Mouse (Mus musculus): Measurements from ENCODE around the gene Anln. TPM values are rescaled to one million over a fixed set of nuclear protein-coding genes. Genes with fewer than 3 reads are reported as not detected.
A peak's percentile ranks its signal among the peaks of the same experiment; 100 is the strongest.
"Not testable (repeated sequence)": the region's sequence is repeated elsewhere in the genome, so short reads cannot be mapped to it uniquely, and the experiment has no call there.

Anln gene
- total RNA-seq, 2 experiments from 2014 or later, result 576 to 582 TPM

DNA sequence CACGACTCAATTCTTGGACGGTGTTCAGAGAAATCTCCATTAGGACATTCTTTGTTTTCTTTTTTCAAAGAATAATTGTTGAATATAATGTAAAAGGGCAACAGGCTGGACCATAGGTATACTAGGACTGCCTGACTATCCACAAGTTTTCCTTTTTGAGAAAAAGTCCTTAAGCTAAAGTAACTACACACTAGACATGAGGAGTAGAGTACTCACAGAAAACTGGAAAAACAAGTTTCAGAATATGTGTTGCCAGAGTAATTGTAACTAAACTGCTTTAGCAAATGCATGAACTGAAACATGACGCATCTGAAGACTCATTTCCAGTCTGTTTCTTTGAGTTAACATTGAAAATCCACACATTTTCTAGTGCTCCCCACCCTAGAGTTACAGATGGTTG is 16.4 kb upstream of the Anln start:
- ATAC-seq (replicated peaks; ENCODE audit: low FRiP score, poor library complexity, severe bottlenecking), result no peak

DNA sequence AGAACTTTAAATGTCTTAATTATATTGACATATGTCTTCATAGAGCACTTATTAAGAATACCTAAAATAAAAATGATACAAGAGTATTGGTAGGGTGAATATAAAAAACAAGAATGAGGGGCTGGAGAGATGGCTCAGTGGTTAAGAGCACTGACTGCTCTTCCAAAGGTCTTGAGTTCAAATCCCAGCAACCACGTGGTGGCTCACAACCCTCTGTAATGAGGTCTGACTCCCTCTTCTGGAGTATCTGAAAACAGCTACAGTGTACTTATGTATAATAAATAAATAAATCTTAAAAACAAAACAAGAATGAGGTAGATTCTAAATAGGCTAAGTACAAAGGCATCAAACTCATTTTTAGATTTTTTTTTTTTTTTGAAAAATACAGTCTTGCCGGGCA is 14.5 kb upstream of the Anln start:
- not testable (repeated sequence) for ATAC-seq (replicated peaks; ENCODE audit: low FRiP score, poor library complexity, severe bottlenecking)

DNA sequence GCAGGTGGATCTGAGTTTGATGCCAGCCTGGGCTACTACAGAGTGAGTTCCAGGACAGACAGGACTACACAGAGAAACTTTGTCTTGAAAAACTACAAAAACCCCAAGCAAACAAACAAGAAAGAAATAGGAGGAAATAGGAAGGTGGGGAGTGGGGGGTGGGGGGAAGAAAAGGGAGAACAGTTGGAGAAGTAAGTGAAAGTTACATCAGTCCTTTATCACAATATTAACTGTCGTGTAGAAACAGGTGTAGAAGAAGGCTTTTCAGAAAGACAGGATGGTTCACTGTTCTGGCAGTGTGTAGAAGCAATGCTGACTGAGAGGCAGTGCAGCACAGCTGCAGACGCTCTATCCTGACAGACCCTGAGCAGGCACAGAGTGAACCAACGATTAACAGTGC is 14.0 kb upstream of the Anln start:
- ATAC-seq (replicated peaks; ENCODE audit: low FRiP score, poor library complexity, severe bottlenecking), result no peak

- ATAC-seq (replicated peaks; ENCODE audit: low FRiP score, poor library complexity, severe bottlenecking), result no peak
These were observed 13.0 kb upstream of the Anln start for GRCm38 (mm10) chr9:22402001-22402400.

GRCm38 (mm10) chr9:22399021-22399420 is 10.0 kb upstream of the Anln start:
- no peak for ATAC-seq (replicated peaks; ENCODE audit: low FRiP score, poor library complexity, severe bottlenecking)

- no peak for ATAC-seq (replicated peaks; ENCODE audit: low FRiP score, poor library complexity, severe bottlenecking)
These were observed 5.7 kb upstream of the Anln start for GRCm38 (mm10) chr9:22394725-22395124.

DNA sequence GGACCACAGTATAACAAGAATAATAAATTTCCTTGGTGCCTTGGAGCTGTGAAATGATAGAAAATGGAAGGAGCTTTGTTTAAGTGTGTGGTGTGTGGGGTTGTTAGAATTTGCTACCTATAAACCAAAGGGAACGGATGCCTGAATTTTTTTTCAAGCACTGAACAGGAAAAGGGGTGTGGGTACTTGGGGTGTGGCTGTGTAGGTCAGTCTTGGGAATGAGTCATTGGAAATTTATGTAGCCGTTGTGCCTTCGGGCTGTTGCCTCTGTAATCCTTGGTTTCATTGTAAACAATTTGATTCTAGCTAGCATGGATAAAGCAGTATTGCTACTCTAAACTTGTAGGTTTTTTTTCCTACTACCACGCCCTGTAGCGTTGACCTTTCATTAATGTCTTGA is 1.4 kb upstream of the Anln start:
- ATAC-seq (replicated peaks; ENCODE audit: low FRiP score, poor library complexity, severe bottlenecking), result no peak

DNA sequence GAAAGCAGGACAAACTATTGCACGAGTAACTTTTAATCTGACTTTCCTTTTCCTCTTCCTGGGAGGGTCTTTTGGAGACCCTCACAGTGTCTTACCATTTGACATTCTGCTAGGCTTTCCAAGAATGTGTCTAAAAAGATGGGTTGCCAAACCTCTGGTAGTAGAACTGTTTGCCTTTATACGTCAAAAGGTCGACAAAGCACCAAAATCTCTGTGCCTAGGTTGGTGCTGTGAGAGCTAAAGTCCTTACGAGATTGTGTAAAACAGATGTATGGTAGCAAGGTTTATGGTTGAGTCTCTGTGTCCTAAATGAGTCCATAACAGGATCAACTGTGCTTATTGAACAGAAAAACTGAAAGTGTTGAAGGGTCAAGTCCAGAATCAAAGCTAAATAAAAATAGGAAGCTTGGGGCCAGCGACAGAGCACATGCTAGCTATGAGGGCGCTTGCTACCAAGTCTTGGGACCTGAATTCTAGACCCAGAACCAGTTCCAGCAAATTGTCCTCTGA is 803 bp upstream of the Anln start:
- no peak for ATAC-seq (replicated peaks; ENCODE audit: low FRiP score, poor library complexity, severe bottlenecking)

DNA sequence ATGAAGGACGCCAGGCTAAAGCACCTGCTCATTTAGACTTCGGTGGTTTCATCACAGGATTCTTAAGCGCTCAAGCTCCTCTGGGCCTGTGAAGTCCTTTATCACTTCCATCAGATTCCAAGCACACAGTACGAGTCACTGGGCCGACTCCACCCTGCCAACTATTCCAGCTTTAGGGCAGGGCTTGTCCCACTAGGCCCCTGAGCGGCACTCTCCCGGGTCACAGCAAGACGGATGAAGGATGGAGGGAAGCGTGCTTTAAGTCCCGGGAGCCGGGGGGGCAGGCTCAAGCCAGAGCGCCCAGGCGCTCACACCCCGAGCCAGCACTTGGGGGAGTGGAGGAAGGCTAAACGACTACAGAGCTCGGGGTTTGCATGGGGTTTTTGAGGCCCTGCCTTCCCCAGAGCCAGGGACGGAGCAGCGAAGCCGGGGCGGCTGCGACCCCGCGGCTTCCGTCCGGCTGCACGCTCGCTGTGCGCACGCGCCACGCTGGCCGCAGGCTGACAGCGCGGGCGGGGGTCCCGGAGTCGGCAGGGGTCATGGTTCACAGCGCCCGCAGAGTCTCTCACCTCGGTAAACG is 497 bp downstream of the Anln start:
- ATAC-seq (replicated peaks; ENCODE audit: low FRiP score, poor library complexity, severe bottlenecking), result peak; percentile 85

GRCm38 (mm10) chr9:22387901-22388300 is 1.1 kb downstream of the Anln start:
- ATAC-seq (replicated peaks; ENCODE audit: low FRiP score, poor library complexity, severe bottlenecking), result peak; percentile 3; the same call in 1 of the 2 replicates

DNA sequence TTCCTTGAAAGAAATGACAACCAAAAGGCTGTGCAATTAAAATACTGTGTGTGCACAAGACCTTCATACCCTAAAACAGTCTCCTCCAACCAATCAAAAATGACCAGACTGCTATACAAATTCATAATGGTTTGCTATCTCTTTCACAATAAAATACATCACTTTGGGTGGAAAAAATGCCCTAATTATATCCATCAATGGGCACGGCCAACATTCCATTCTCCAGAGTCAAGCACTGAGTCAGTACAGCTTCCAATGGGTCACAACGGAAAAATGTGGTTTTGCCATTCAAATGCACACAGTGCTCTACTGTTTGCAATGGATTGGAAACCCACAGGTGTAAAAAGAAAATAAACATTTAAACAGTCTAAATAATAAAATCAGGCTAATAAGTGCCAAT is 3.1 kb downstream of the Anln start:
- no peak for ATAC-seq (replicated peaks; ENCODE audit: low FRiP score, poor library complexity, severe bottlenecking)

DNA sequence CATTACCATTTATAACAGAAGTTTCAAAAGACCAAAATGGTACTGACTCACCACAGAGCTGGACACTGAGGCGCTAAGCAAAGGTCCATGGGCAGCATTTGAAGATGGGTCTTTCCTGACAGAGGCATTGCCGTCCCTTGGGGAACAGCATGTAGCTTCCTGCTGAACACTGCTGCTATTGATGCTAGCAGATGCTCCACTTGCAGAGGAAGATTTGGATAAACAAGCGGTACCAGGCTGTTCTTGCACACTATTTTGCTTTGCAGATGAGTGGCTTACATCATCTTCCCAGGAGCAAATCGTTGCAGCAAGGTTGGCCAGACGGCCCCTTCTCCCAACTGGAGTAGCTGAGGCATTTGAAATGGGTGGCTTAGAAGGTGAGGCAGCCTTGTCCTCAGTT is 12.9 kb downstream of the Anln start:
- no peak for ATAC-seq (replicated peaks; ENCODE audit: low FRiP score, poor library complexity, severe bottlenecking)

DNA sequence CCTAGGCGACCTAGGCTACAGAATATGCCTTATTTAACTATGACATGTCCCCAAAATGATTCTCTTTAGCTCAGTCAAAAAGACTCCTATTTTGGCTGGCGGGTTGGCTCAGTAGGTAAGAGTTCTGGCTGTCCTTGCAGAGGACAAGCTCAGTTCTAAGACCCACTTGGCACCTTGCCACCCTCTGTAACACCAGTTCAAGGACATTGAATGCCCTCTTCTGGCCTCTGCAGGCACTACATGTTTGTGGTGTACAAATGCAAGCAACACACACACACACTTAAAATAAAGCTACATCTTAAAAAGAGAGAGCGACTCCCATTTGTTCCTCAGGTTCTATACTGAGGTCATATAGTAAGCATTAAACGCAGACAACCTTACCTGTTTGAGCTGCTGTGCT is 16.2 kb downstream of the Anln start:
- ATAC-seq (replicated peaks; ENCODE audit: low FRiP score, poor library complexity, severe bottlenecking), result 0 out of 2 replicates have a peak, but pooled peaks have one; percentile 23

DNA sequence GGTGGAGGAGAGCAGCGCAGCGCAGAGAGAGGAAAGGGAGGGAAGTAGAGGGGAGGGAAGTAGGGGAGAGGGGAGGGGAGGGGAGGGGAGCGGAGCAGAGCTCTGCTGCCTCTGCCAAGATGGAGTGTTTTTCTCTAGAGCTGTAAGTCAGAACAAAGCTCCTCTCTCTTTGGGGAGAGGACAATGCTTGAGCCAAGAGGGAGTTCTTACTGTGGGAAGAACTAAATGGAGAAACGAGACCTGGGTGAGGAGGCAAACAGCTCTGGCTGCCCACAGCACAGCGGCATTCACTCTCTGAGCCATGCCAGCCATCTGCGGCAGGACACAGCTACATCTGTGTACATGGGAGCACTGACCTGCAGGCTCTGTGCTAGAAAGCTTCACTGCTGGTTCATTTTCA is 21.0 kb downstream of the Anln start:
- no peak for ATAC-seq (replicated peaks; ENCODE audit: low FRiP score, poor library complexity, severe bottlenecking)

DNA sequence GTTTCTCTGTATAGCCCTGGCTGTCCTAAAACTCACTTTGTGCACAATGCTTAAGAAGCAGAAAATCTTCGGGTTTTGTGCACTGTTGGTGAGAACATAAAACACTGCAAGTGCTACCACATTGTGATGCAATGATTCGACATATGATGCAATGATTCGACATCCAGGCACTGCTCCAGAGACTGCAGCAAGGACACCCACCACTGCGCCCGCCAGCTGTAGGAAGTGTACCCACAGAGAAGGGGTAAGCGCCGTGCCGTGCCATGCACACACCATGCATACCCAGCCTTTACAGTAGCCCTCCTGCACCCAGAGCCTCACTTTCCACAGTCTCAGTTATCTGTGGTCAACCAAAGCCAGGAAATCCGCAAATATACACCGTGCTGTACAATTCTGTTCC is 22.4 kb downstream of the Anln start:
- ATAC-seq (replicated peaks; ENCODE audit: low FRiP score, poor library complexity, severe bottlenecking), result no peak

- ATAC-seq (replicated peaks; ENCODE audit: low FRiP score, poor library complexity, severe bottlenecking), result no peak
These were observed 22.8 kb downstream of the Anln start for GRCm38 (mm10) chr9:22366221-22366620.

DNA sequence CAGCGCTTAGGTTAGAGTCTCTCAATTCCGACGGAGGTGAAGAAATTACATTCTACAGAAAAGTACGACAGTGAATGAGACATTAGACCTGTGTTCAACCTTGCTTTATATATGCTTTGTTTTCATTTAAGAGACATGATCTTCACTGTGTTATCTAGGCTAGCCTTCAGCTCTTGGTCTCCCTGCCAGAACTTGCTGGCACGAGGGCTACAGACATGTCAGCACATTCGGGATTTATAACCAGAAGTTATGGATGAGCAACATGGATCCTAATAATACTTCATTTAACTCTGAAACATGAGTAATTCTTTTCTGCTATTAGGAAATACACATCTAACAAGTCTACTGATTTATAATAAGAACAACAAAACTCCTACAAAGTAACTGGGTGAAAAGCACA is 28.1 kb downstream of the Anln start:
- no peak for ATAC-seq (replicated peaks; ENCODE audit: low FRiP score, poor library complexity, severe bottlenecking)

DNA sequence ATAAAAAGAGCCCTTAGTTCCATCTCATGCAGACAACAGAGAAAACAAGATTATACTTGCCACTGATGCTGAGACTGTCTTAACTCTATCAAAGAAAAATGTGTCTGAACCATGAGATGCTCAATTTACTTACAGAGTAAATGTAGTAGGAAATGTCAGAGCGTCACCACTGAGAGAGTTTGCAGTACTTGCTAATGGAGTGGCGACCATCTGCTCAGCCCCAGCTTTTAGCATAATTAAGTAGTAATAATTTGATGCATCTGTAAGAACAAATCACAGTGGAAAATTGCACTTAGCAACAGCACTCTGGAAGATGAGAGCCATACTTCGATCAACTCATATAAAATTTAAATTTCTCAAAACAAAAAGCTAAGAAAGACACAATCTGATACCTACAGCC is 33.1 kb downstream of the Anln start:
- ATAC-seq (replicated peaks; ENCODE audit: low FRiP score, poor library complexity, severe bottlenecking), result no peak

- ATAC-seq (replicated peaks; ENCODE audit: low FRiP score, poor library complexity, severe bottlenecking), result no peak
These were observed 35.1 kb downstream of the Anln start for GRCm38 (mm10) chr9:22353901-22354300.

DNA sequence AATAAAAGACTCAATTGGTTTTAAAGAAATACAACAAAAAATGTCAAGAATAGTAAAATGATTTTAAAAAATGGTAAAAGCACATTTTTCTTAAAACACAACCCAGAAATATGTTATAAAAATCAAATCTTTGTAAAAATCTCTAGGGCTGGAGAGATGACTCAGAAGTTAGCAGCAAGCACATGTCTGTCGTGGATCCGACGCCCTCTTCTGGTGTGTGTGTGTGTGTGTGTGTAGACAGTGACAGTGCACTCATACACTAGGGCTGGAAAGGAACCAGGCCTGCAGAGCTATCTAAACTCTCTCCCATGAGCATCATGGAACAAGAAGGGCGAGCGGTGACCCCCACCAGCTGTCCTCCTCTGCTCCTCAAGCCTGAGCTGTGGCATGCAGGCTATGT is 35.5 kb downstream of the Anln start:
- ATAC-seq (replicated peaks; ENCODE audit: low FRiP score, poor library complexity, severe bottlenecking), result no peak

- ATAC-seq (replicated peaks; ENCODE audit: low FRiP score, poor library complexity, severe bottlenecking), result no peak
These were observed 48.7 kb downstream of the Anln start for GRCm38 (mm10) chr9:22340331-22340730.

- ATAC-seq (replicated peaks; ENCODE audit: low FRiP score, poor library complexity, severe bottlenecking), result no peak
These were observed 51.8 kb downstream of the Anln start for GRCm38 (mm10) chr9:22337217-22337616.
